ENCODE assay signal across 9 mouse cellular contexts in genomic region chr6:121017436-121018031, GRCm38 (mm10).
DNase-seq lines count a peak whose midpoint lies in the region; ATAC-seq and TF ChIP-seq lines count a peak whose summit lies in the region.
"Had no signal": no experiment of that assay in that cellular context is flagged by ENCODE, and none has a peak within 500 bp of the region (broad histone marks: within the 10 kb centered on the region; RNA-seq: fewer than 3 reads in every experiment).

No protein-coding gene starts in this region.

- H3K4me3 ChIP-seq in left cerebral cortex, adult 2 months = no peak overlapping the region
- H3K4me3 ChIP-seq in hindbrain, embryonic 14.5 days (replicated peaks; ENCODE audit: low read length) = no peak overlapping the region
- H3K4me3 ChIP-seq: limb, embryonic 12.5 days had no signal

- no peaks in the 10 kb centered on the region for H3K4me1 ChIP-seq in hindbrain, embryonic 14.5 days (replicated peaks; ENCODE audit: control insufficient read depth, insufficient read depth, low read length)

- H3K27me3 ChIP-seq in hindbrain, embryonic 14.5 days (ENCODE audit: control insufficient read depth, insufficient read depth, low read length) = no peaks in the 10 kb centered on the region
- H3K27me3 ChIP-seq: limb, embryonic 12.5 days had no signal

- peak; percentile 59 for DNase-seq in 3T3-L1 (ENCODE audit: low read depth, low spot score)
- peak; percentile 70 for DNase-seq in fibroblast of lung, adult 2 months (ENCODE audit: low read depth)
- DNase-seq in kidney, postnatal 10 days = peak; percentile 49
- DNase-seq in thymus, postnatal 36 days = peak; percentile 20 to 38
- no peak for DNase-seq in left cerebral cortex, adult 2 months (ENCODE audit: extremely low spot score in 1 of 2, low spot score in 2 of 2)
- no peak for DNase-seq in layer of hippocampus, adult 9-11 months
- DNase-seq in hindbrain, embryonic 14.5 days (ENCODE audit: low spot score) = no peak

- no peak overlapping the region for H3K4me2 ChIP-seq in hindbrain, embryonic 14.5 days (replicated peaks)
- H3K4me2 ChIP-seq: limb, embryonic 12.5 days had no signal

- no peak overlapping the region for H3K27ac ChIP-seq in left cerebral cortex, adult 2 months
- no peak overlapping the region for H3K27ac ChIP-seq in hindbrain, embryonic 14.5 days
- H3K27ac ChIP-seq: limb, embryonic 12.5 days had no signal

- intact Hi-C loops in left cerebral cortex, adult 2 months (cut with DNase I) = no loop called here

- no peaks in the 10 kb centered on the region for H3K9me3 ChIP-seq in hindbrain, embryonic 14.5 days (ENCODE audit: control insufficient read depth, low read length)
- H3K9me3 ChIP-seq: limb, embryonic 12.5 days had no signal

- ATAC-seq in CD4-positive, CD25-positive, alpha-beta regulatory T cell, adult 4 months = peak; percentile 98
- no peak for ATAC-seq in hindbrain, embryonic 14.5 days (ENCODE audit: low FRiP score)

- no peak overlapping the region for H3K9ac ChIP-seq in hindbrain, embryonic 14.5 days
- H3K9ac ChIP-seq: limb, embryonic 12.5 days had no signal

- peaks cover 93% of the 10 kb centered on the region for H3K36me3 ChIP-seq in hindbrain, embryonic 14.5 days (replicated peaks; ENCODE audit: control insufficient read depth, insufficient read depth)

- 77% methylated on average over 12 of the region's 12 CpGs for WGBS in hindbrain, embryonic 14.5 days

- TF ChIP-seq CTCF in left cerebral cortex, adult 2 months (IDR thresholded peaks at IDR 0.05) = no peak

Comparison
In these comparisons a context has a peak if more than half of its experiments do, and no peak if none do; other contexts are left out.
1. DNase-seq: peak in 3T3-L1 (single experiment), fibroblast of lung, adult 2 months (single experiment), kidney, postnatal 10 days (single experiment) and thymus, postnatal 36 days (2 of 2); none in left cerebral cortex, adult 2 months (0 of 2), layer of hippocampus, adult 9-11 months (single experiment) and hindbrain, embryonic 14.5 days (single experiment).